Mouse (Mus musculus): ENCODE measurements around the gene Atp1a3. TPM values are rescaled to one million over a fixed set of nuclear protein-coding genes. Genes with fewer than 3 reads are reported as not detected.

The Atp1a3 gene
- polyA plus RNA-seq, 1 experiment, result 6.6 TPM

GRCm38 (mm10) chr7:24953966-24954365 lies 51.8 kb downstream of the Atp1a3 start:
- H3K79me2 ChIP-seq (ENCODE audit: control insufficient read depth, insufficient read depth), result no peaks in the 10 kb centered on the region
- TF ChIP-seq E2F4 (IDR thresholded peaks at IDR 0.05; ENCODE audit: insufficient read depth), result no peak
- no peak for TF ChIP-seq POLR2AphosphoS2 (IDR thresholded peaks at IDR 0.05; ENCODE audit: insufficient read length, low read depth)
- no peak for TF ChIP-seq REST (IDR thresholded peaks at IDR 0.05; ENCODE audit: insufficient read depth, insufficient read length)
- TF ChIP-seq POLR2A (IDR thresholded peaks at IDR 0.05; ENCODE audit: insufficient read length, low read depth), result no peak
- no peak for TF ChIP-seq SRF (IDR thresholded peaks at IDR 0.05; ENCODE audit: control insufficient read depth, insufficient read length, low read depth)
- no peak for TF ChIP-seq TCF12 (IDR thresholded peaks at IDR 0.05; ENCODE audit: insufficient read depth, poor library complexity, severe bottlenecking)
- TF ChIP-seq USF1 (IDR thresholded peaks at IDR 0.05; ENCODE audit: low read depth), result no peak
- no peak for TF ChIP-seq MYOG (IDR thresholded peaks at IDR 0.05; ENCODE audit: control insufficient read depth in 1 of 3, insufficient read depth in 1 of 3, insufficient read length in 2 of 3, low read depth in 2 of 3)
- TF ChIP-seq TCF3 (IDR thresholded peaks at IDR 0.05; ENCODE audit: insufficient read length, low read depth), result no peak
- TF ChIP-seq MYOD1 (IDR thresholded peaks at IDR 0.05; ENCODE audit: control insufficient read depth in 1 of 3, insufficient read length in 2 of 3, low read depth in 2 of 3), result no peak
- H3K36me3 ChIP-seq (ENCODE audit: control insufficient read depth, insufficient read depth), result no peaks in the 10 kb centered on the region
- H3ac ChIP-seq (ENCODE audit: control insufficient read depth, insufficient read length), result no peak overlapping the region
- no peak overlapping the region for H3K4me2 ChIP-seq (ENCODE audit: low read depth)
- H3K27me3 ChIP-seq (ENCODE audit: control insufficient read depth, insufficient read depth, insufficient read length), result peaks cover 80% of the 10 kb centered on the region
- H3K4me3 ChIP-seq, result no peak overlapping the region

DNA sequence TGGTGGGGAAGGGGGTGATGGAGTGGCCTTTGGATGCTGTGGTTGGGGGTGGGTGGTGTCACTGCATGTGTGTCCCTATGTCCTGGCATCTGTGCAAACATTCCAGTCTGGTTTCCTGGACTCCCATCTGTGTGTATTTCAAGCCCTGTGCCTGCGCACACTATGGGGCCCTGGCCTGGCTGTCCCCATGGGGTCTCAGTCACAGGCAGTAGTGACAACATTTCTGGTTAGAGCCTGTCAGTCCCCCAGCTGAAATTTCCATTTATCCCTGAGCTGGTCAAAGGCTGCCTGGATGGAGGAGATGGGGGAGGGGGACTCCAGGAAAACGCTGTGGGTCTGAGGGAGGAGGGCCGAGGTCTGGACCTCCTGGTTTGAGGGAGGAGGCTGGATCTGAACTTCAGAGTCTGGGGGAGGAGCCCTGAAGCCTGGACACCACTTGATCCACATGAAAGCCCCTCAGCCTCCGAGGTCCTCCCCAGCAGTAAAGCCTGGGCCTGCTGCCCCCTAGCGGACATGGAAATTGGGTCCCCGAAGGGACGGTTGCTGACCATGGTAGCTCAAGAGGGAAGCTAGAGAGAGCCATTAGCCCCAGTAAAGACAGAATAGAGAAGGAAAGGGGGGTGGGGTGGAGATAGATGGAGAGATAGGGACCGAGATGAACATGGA lies 55.7 kb downstream of the Atp1a3 start:
- TF ChIP-seq POLR2A (IDR thresholded peaks at IDR 0.05; ENCODE audit: insufficient read length, low read depth) (no peak), TCF12 (IDR thresholded peaks at IDR 0.05; ENCODE audit: insufficient read depth, poor library complexity, severe bottlenecking) (no peak), REST (IDR thresholded peaks at IDR 0.05; ENCODE audit: insufficient read depth, insufficient read length) (peak; percentile 68), MYOD1 (IDR thresholded peaks at IDR 0.05; ENCODE audit: control insufficient read depth in 1 of 3, insufficient read length in 2 of 3, low read depth in 2 of 3) (no peak), MYOG (IDR thresholded peaks at IDR 0.05; ENCODE audit: control insufficient read depth in 1 of 3, insufficient read depth in 1 of 3, insufficient read length in 2 of 3, low read depth in 2 of 3) (no peak)
- no peaks in the 10 kb centered on the region for H3K79me2 ChIP-seq (ENCODE audit: control insufficient read depth, insufficient read depth)
- no peak overlapping the region for H3K4me2 ChIP-seq (ENCODE audit: low read depth)
- no peak overlapping the region for H3ac ChIP-seq (ENCODE audit: control insufficient read depth, insufficient read length)
- no peak overlapping the region for H3K4me3 ChIP-seq
- H3K27me3 ChIP-seq (ENCODE audit: control insufficient read depth, insufficient read depth, insufficient read length), result peaks cover 98% of the 10 kb centered on the region
- H3K36me3 ChIP-seq (ENCODE audit: control insufficient read depth, insufficient read depth), result no peaks in the 10 kb centered on the region

GRCm38 (mm10) chr7:24948774-24949173 lies 57.0 kb downstream of the Atp1a3 start:
- no peaks in the 10 kb centered on the region for H3K36me3 ChIP-seq (ENCODE audit: control insufficient read depth, insufficient read depth)
- no peak overlapping the region for H3ac ChIP-seq (ENCODE audit: control insufficient read depth, insufficient read length)
- H3K4me2 ChIP-seq (ENCODE audit: low read depth), result no peak overlapping the region
- H3K4me3 ChIP-seq, result no peak overlapping the region
- no peaks in the 10 kb centered on the region for H3K79me2 ChIP-seq (ENCODE audit: control insufficient read depth, insufficient read depth)
- H3K27me3 ChIP-seq (ENCODE audit: control insufficient read depth, insufficient read depth, insufficient read length), result peaks cover 98% of the 10 kb centered on the region
- TF ChIP-seq MAX (IDR thresholded peaks at IDR 0.05; ENCODE audit: low read depth), result no peak
- no peak for TF ChIP-seq MYOD1 (IDR thresholded peaks at IDR 0.05; ENCODE audit: control insufficient read depth in 1 of 3, insufficient read length in 2 of 3, low read depth in 2 of 3)
- no peak for TF ChIP-seq TCF3 (IDR thresholded peaks at IDR 0.05; ENCODE audit: insufficient read length, low read depth)
- TF ChIP-seq TCF12 (IDR thresholded peaks at IDR 0.05; ENCODE audit: insufficient read depth, poor library complexity, severe bottlenecking), result no peak
- no peak for TF ChIP-seq CEBPB (IDR thresholded peaks at IDR 0.05; ENCODE audit: insufficient read depth, poor library complexity, severe bottlenecking)
- TF ChIP-seq E2F4 (IDR thresholded peaks at IDR 0.05; ENCODE audit: insufficient read depth), result no peak

GRCm38 (mm10) chr7:24947316-24948048 lies 58.3 kb downstream of the Atp1a3 start:
- Histone ChIP-seq H3K4me3 (no peak overlapping the region), H3K4me2 (ENCODE audit: low read depth) (no peak overlapping the region), H3K79me2 (ENCODE audit: control insufficient read depth, insufficient read depth) (no peaks in the 10 kb centered on the region), H3K27me3 (ENCODE audit: control insufficient read depth, insufficient read depth, insufficient read length) (peaks cover 100% of the 10 kb centered on the region), H3K36me3 (ENCODE audit: control insufficient read depth, insufficient read depth) (no peaks in the 10 kb centered on the region), H3ac (ENCODE audit: control insufficient read depth, insufficient read length) (no peak overlapping the region)
- TF ChIP-seq TCF12 (IDR thresholded peaks at IDR 0.05; ENCODE audit: insufficient read depth, poor library complexity, severe bottlenecking), result no peak
- no peak for TF ChIP-seq CEBPB (IDR thresholded peaks at IDR 0.05; ENCODE audit: insufficient read depth, poor library complexity, severe bottlenecking)
- no peak for TF ChIP-seq MYOG (IDR thresholded peaks at IDR 0.05; ENCODE audit: control insufficient read depth in 1 of 3, insufficient read depth in 1 of 3, insufficient read length in 2 of 3, low read depth in 2 of 3)
- no peak for TF ChIP-seq E2F4 (IDR thresholded peaks at IDR 0.05; ENCODE audit: insufficient read depth)

GRCm38 (mm10) chr7:24944257-24944950 lies 61.4 kb downstream of the Atp1a3 start, which contains the start of gene Gm4881:
Gene Gm4881 (minus strand): TSS chr7:24944494.
- Histone ChIP-seq H3K27me3 (ENCODE audit: control insufficient read depth, insufficient read depth, insufficient read length) (peaks cover 94% of the 10 kb centered on the region), H3ac (ENCODE audit: control insufficient read depth, insufficient read length) (no peak within 1 kb of the TSS), H3K4me3 (no peak within 1 kb of the TSS), H3K79me2 (ENCODE audit: control insufficient read depth, insufficient read depth) (no peaks in the 10 kb centered on the region), H3K4me2 (ENCODE audit: low read depth) (no peak within 1 kb of the TSS), H3K36me3 (ENCODE audit: control insufficient read depth, insufficient read depth) (no peaks in the 10 kb centered on the region)
- TF ChIP-seq SRF (IDR thresholded peaks at IDR 0.05; ENCODE audit: control insufficient read depth, insufficient read length, low read depth) (no peak), REST (IDR thresholded peaks at IDR 0.05; ENCODE audit: insufficient read depth, insufficient read length) (no peak), MYOD1 (IDR thresholded peaks at IDR 0.05; ENCODE audit: control insufficient read depth in 1 of 3, insufficient read length in 2 of 3, low read depth in 2 of 3) (no peak), CEBPB (IDR thresholded peaks at IDR 0.05; ENCODE audit: insufficient read depth, poor library complexity, severe bottlenecking) (no peak), TCF3 (IDR thresholded peaks at IDR 0.05; ENCODE audit: insufficient read length, low read depth) (no peak), POLR2A (IDR thresholded peaks at IDR 0.05; ENCODE audit: insufficient read length, low read depth) (no peak)

Data from myocyte (in vitro differentiated cells).